Mouse (Mus musculus) liver, embryonic 14.5 days (tissue): ENCODE results near the gene B4galt2. TPM values are rescaled to one million over a fixed set of nuclear protein-coding genes. Genes with fewer than 3 reads are reported as not detected.
A peak's percentile ranks its signal among the peaks of the same experiment; 100 is the strongest.

Experiments
- ATAC-seq: fragments of 200-750 bp; cut with Nextera tagmentation; 2 replicates; pipeline ENCODE4 v1.8.0; 2017; ENCODE audit warnings: moderate number of reproducible peaks, mild to moderate bottlenecking, moderate library complexity; ENCODE audit not compliant: insufficient read depth
- DNase-seq, 3 experiments: peaks; one replicate each; pipeline ENCODE4 v3.0.0-alpha.2; 2012 to 2013; ENCODE audit warnings: low read depth in 3 of 3, low spot score in 3 of 3
- H3K27ac ChIP-seq: fragments of 300-500 bp; sonication (generic); 2 replicates; pipeline ENCODE4 v1.5.1; 2014; ENCODE audit warnings: moderate library complexity, mild to moderate bottlenecking, control low read depth, inconsistent platforms
- H3K27me3 ChIP-seq: fragments of 300-500 bp; sonication (generic); 2 replicates; pipeline ENCODE4 v1.6.1; 2014; ENCODE audit warnings: mild to moderate bottlenecking, low read length, moderate library complexity; ENCODE audit not compliant: control insufficient read depth, insufficient read depth
- H3K36me3 ChIP-seq: fragments of 300-500 bp; sonication (generic); replicated peaks from 2 replicates; pipeline ENCODE4 v1.6.1; 2014; ENCODE audit warnings: low read depth; ENCODE audit not compliant: control insufficient read depth, insufficient read depth
- H3K4me1 ChIP-seq, 2 experiments: fragments of 200-500 bp in 1 of 2; fragments of 300-500 bp in 1 of 2; sonication (generic) in 1 of 2; replicated peaks; 2 replicates each; pipeline ENCODE4 v1.6.1; 2012 to 2014; ENCODE audit warnings: antibody characterized with exemption in 1 of 2, inconsistent platforms in 1 of 2, low read length in 1 of 2; ENCODE audit not compliant: control insufficient read depth in 2 of 2, insufficient read depth in 2 of 2
- H3K4me2 ChIP-seq: fragments of 300-500 bp; sonication (generic); 2 replicates; pipeline ENCODE4 v1.6.1; 2014; ENCODE audit warnings: low read depth, mild to moderate bottlenecking, control low read depth, moderate library complexity
- H3K4me3 ChIP-seq, 2 experiments: fragments of 200-500 bp in 1 of 2; fragments of 300-500 bp in 1 of 2; sonication (generic) in 1 of 2; 2 replicates each; pipeline ENCODE4 v1.5.1; 2012 to 2014; ENCODE audit warnings: low read depth in 2 of 2, low read length in 2 of 2, mild to moderate bottlenecking in 2 of 2, control low read depth in 1 of 2, inconsistent platforms in 1 of 2, moderate library complexity in 1 of 2; ENCODE audit not compliant: insufficient read depth in 1 of 2
- H3K9ac ChIP-seq: fragments of 300-500 bp; sonication (generic); replicated peaks from 2 replicates; pipeline ENCODE4 v1.6.1; 2014; ENCODE audit warnings: mild to moderate bottlenecking, control low read depth, moderate library complexity
- H3K9me3 ChIP-seq: fragments of 300-500 bp; sonication (generic); 2 replicates; pipeline ENCODE4 v1.6.1; 2016; ENCODE audit warnings: low read length, mixed read lengths; ENCODE audit not compliant: control insufficient read depth
- CTCF ChIP-seq: IDR thresholded peaks from 2 replicates; pipeline ENCODE4 v1.5.1; 2016; ENCODE audit warnings: antibody characterized with exemption, low read depth, control low read depth
- EP300 ChIP-seq: IDR thresholded peaks from 2 replicates; pipeline ENCODE4 v1.6.1; 2016; ENCODE audit warnings: antibody characterized with exemption, low read depth
- WGBS: fragments of 180-500 bp; shearing (Covaris S2); extraction: QIAGEN DNeasy Blood & Tissue Kit; methylation state at CpG from one replicate; pipeline ENCODE4 v1.1.7; 2014; ENCODE audit not compliant: insufficient replicate concordance; 5-methylcytosine and 5-hydroxymethylcytosine counted together
- polyA plus RNA-seq, 2 experiments: library from polyadenylated mRNA; depleted of rRNA in 1 of 2; stranded (reverse) in 1 of 2; unstranded in 1 of 2; fragments of >200 nt; fragmentation: Nextera tagmentation in 1 of 2; extraction: Ambion mirVana in 1 of 2; gene quantifications; 2 replicates each; pipeline versions ENCODE4 v1.2.1 to v1.2.3; 2012 to 2014

B4galt2 gene
- polyA plus RNA-seq, 2 experiments, result 1.7 to 2.4 TPM

- peak; percentile 38 for ATAC-seq
- peak; percentile 58 to 78 (median 70) for DNase-seq
- H3K4me3 ChIP-seq, result peak overlapping the region; percentile 50 to 51
- 10% methylated on average over 12 of the region's 12 CpGs for WGBS
- peak overlapping the region; percentile 87 for H3K27ac ChIP-seq
- peak overlapping the region; percentile 87 for H3K4me2 ChIP-seq
- peaks cover 55 to 56% of the 10 kb centered on the region in 2 experiments for H3K4me1 ChIP-seq
- no peaks in the 10 kb centered on the region for H3K9me3 ChIP-seq
- TF ChIP-seq CTCF (peak; percentile 99), EP300 (peak; percentile 31; the same call in 1 of the 2 replicates)
- peak overlapping the region; percentile 86 for H3K9ac ChIP-seq
- peaks cover 16% of the 10 kb centered on the region for H3K27me3 ChIP-seq
- H3K36me3 ChIP-seq, result no peaks in the 10 kb centered on the region
These were observed 53.8 kb downstream of the B4galt2 start for GRCm38 (mm10) chr4:117829260-117830123.

GRCm38 (mm10) chr4:117828572-117829145, 54.6 kb downstream of the B4galt2 start:
- ATAC-seq (no peak), DNase-seq (no peak)
- Histone ChIP-seq H3K27me3 (peaks cover 16% of the 10 kb centered on the region), H3K27ac (peak overlapping the region; percentile 71), H3K4me3 (no peak overlapping the region), H3K36me3 (no peaks in the 10 kb centered on the region), H3K9me3 (no peaks in the 10 kb centered on the region), H3K4me1 (peaks cover 47 to 48% of the 10 kb centered on the region in 2 experiments), H3K4me2 (no peak overlapping the region; the same call in 1 of the 2 replicates), H3K9ac (peak overlapping the region; percentile 28)
- no peak for TF ChIP-seq EP300
- no peak for TF ChIP-seq CTCF
- WGBS, result 53% methylated on average over 8 of the region's 8 CpGs

Other genes with a start within 250 kb of the B4galt2 start
- 10.7 and 14.1 TPM in 2 replicates for gene Dmap1, start 201.2 kb downstream of the B4galt2 start, polyA plus RNA-seq (2012; rRNA removed)
- 19.2 and 25.4 TPM in 2 replicates for gene Dmap1, start 201.2 kb downstream of the B4galt2 start, polyA plus RNA-seq (2014; fragmentation: Nextera tagmentation; extraction: Ambion mirVana)
- not detected in 2 replicates for gene Gm12845, start 159.1 kb downstream of the B4galt2 start, polyA plus RNA-seq (2012; rRNA removed)
- not detected in 2 replicates for gene Gm12845, start 159.1 kb downstream of the B4galt2 start, polyA plus RNA-seq (2014; fragmentation: Nextera tagmentation; extraction: Ambion mirVana)
- not detected in 2 replicates for gene Klf17, start 117.8 kb downstream of the B4galt2 start, polyA plus RNA-seq (2012; rRNA removed)
- gene Klf17, start 117.8 kb downstream of the B4galt2 start, polyA plus RNA-seq (2014; fragmentation: Nextera tagmentation; extraction: Ambion mirVana), result not detected in 2 replicates
- gene Slc6a9, start 49.0 kb downstream of the B4galt2 start, polyA plus RNA-seq (2012; rRNA removed), result 52.6 and 56.3 TPM in 2 replicates
- 31.5 and 33.1 TPM in 2 replicates for gene Slc6a9, start 49.0 kb downstream of the B4galt2 start, polyA plus RNA-seq (2014; fragmentation: Nextera tagmentation; extraction: Ambion mirVana)
- 0.57 and 0.77 TPM in 2 replicates for gene Ccdc24, start 10.9 kb downstream of the B4galt2 start, polyA plus RNA-seq (2012; rRNA removed)
- gene Ccdc24, start 10.9 kb downstream of the B4galt2 start, polyA plus RNA-seq (2014; fragmentation: Nextera tagmentation; extraction: Ambion mirVana), result 0.63 and 1.7 TPM in 2 replicates
- gene Atp6v0b, start 3.8 kb upstream of the B4galt2 start, polyA plus RNA-seq (2012; rRNA removed), result 118 and 122 TPM in 2 replicates
- 152 and 165 TPM in 2 replicates for gene Atp6v0b, start 3.8 kb upstream of the B4galt2 start, polyA plus RNA-seq (2014; fragmentation: Nextera tagmentation; extraction: Ambion mirVana)
- 6.8 and 6.9 TPM in 2 replicates for gene Dph2, start 8.5 kb upstream of the B4galt2 start, polyA plus RNA-seq (2012; rRNA removed)
- 5.1 and 6.3 TPM in 2 replicates for gene Dph2, start 8.5 kb upstream of the B4galt2 start, polyA plus RNA-seq (2014; fragmentation: Nextera tagmentation; extraction: Ambion mirVana)
- 15.4 and 16.8 TPM in 2 replicates for gene Ipo13, start 31.5 kb upstream of the B4galt2 start, polyA plus RNA-seq (2012; rRNA removed)
- 14.9 and 18.2 TPM in 2 replicates for gene Ipo13, start 31.5 kb upstream of the B4galt2 start, polyA plus RNA-seq (2014; fragmentation: Nextera tagmentation; extraction: Ambion mirVana)
- gene Artn, start 46.3 kb upstream of the B4galt2 start, polyA plus RNA-seq (2012; rRNA removed), result 0.92 and 1.3 TPM in 2 replicates
- gene Artn, start 46.3 kb upstream of the B4galt2 start, polyA plus RNA-seq (2014; fragmentation: Nextera tagmentation; extraction: Ambion mirVana), result 1.8 and 3.0 TPM in 2 replicates